Mouse (Mus musculus) limb, embryonic 13.5 days (tissue): ENCODE data around the gene March8. TPM values are rescaled to one million over a fixed set of nuclear protein-coding genes. Genes with fewer than 3 reads are reported as not detected.

Source experiments
- ATAC-seq: fragments of 200-750 bp; cut with Nextera tagmentation; 2 replicates; pipeline ENCODE4 v1.8.0; 2017; ENCODE audit warnings: low read depth, moderate number of reproducible peaks, moderate TSS enrichment; ENCODE audit not compliant: low FRiP score
- H3K27ac ChIP-seq: fragments of 300-500 bp; sonication (generic); 2 replicates; pipeline ENCODE4 v1.5.1; 2015; ENCODE audit warnings: inconsistent platforms, mild to moderate bottlenecking, moderate library complexity
- H3K27me3 ChIP-seq: fragments of 300-500 bp; sonication (generic); 2 replicates; pipeline ENCODE4 v1.6.1; 2015; ENCODE audit warnings: mild to moderate bottlenecking, inconsistent platforms
- H3K36me3 ChIP-seq: fragments of 300-500 bp; sonication (generic); 2 replicates; pipeline ENCODE4 v1.6.1; 2015; ENCODE audit warnings: inconsistent platforms, mild to moderate bottlenecking, moderate library complexity
- H3K4me1 ChIP-seq: fragments of 300-500 bp; sonication (generic); 2 replicates; pipeline ENCODE4 v1.6.1; 2015; ENCODE audit warnings: inconsistent platforms
- H3K4me2 ChIP-seq: fragments of 300-500 bp; sonication (generic); replicated peaks from 2 replicates; pipeline ENCODE4 v1.6.1; 2015; ENCODE audit warnings: inconsistent platforms, mild to moderate bottlenecking, moderate library complexity
- H3K4me3 ChIP-seq: fragments of 300-500 bp; sonication (generic); 2 replicates; pipeline ENCODE4 v1.5.1; 2015; ENCODE audit warnings: moderate library complexity, mild to moderate bottlenecking, inconsistent platforms
- H3K9ac ChIP-seq: fragments of 300-500 bp; sonication (generic); 2 replicates; pipeline ENCODE4 v1.6.1; 2015; ENCODE audit warnings: mild to moderate bottlenecking, inconsistent platforms
- H3K9me3 ChIP-seq: fragments of 300-500 bp; sonication (generic); 2 replicates; pipeline ENCODE4 v1.6.1; 2016; ENCODE audit warnings: inconsistent platforms
- WGBS: fragments of 180-500 bp; shearing (Covaris S2); methylation state at CpG from one replicate; pipeline ENCODE4 v1.1.7; 2015; 5-methylcytosine and 5-hydroxymethylcytosine counted together
- polyA plus RNA-seq: library from polyadenylated mRNA; unstranded; fragments of >200 nt; fragmentation: Nextera tagmentation; extraction: Ambion mirVana; gene quantifications from 2 replicates; pipeline ENCODE4 v1.2.1, GENCODE M21; 2015

Gene March8
- polyA plus RNA-seq, 1 experiment from 2014 or later, result 24.2 TPM

DNA sequence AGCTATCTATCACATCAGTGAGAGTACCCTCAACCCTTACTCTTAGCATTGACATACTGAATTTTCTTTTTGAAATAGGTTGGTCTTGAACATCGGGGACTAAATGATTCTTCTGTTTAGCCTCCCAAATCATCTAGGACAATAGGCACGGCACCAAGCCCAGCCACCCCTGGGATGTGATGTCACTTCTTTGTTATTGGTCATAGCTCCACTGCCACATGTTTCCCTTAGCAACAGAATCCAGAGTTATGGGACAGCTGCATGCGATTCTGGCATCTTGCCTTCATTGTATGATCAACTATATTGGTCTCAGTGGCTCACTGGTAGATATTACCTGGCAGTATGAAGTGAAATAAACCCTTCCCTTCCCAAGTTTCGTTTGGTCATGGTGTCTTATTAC, 102.6 kb downstream of the March8 start:
- no peak for ATAC-seq
- Histone ChIP-seq H3K4me2 (no peak overlapping the region), H3K36me3 (no peaks in the 10 kb centered on the region), H3K9ac (no peak overlapping the region), H3K4me3 (no peak overlapping the region), H3K27me3 (no peaks in the 10 kb centered on the region), H3K27ac (no peak overlapping the region), H3K4me1 (no peaks in the 10 kb centered on the region), H3K9me3 (no peaks in the 10 kb centered on the region)
- WGBS, result 72% methylated on average over 4 of the region's 4 CpGs

- Histone ChIP-seq H3K27me3 (no peaks in the 10 kb centered on the region), H3K36me3 (no peaks in the 10 kb centered on the region), H3K27ac (no peak overlapping the region), H3K4me2 (no peak overlapping the region), H3K9ac (no peak overlapping the region), H3K9me3 (no peaks in the 10 kb centered on the region), H3K4me1 (no peaks in the 10 kb centered on the region), H3K4me3 (no peak overlapping the region)
- WGBS, result 77% methylated on average over 4 of the region's 4 CpGs
- no peak for ATAC-seq
Measured at GRCm38 (mm10) chr6:116440849-116441248, 103.0 kb downstream of the March8 start.

GRCm38 (mm10) chr6:116455781-116456180, 118.0 kb downstream of the March8 start:
- 81% methylated on average over 4 of the region's 4 CpGs for WGBS
- no peaks in the 10 kb centered on the region for H3K36me3 ChIP-seq
- no peak for ATAC-seq

GRCm38 (mm10) chr6:116456482-116456881, 118.7 kb downstream of the March8 start:
- no peak for ATAC-seq
- H3K4me1 ChIP-seq, result peaks cover 8% of the 10 kb centered on the region
- H3K27me3 ChIP-seq, result peaks cover 35% of the 10 kb centered on the region

More at GRCm38 (mm10) chr6:116455781-116456180, 118.0 kb downstream of the March8 start:
- Histone ChIP-seq H3K4me3 (no peak overlapping the region), H3K4me1 (peaks cover 5% of the 10 kb centered on the region), H3K9me3 (no peaks in the 10 kb centered on the region), H3K4me2 (no peak overlapping the region), H3K9ac (no peak overlapping the region), H3K27ac (no peak overlapping the region), H3K27me3 (peaks cover 28% of the 10 kb centered on the region)

DNA sequence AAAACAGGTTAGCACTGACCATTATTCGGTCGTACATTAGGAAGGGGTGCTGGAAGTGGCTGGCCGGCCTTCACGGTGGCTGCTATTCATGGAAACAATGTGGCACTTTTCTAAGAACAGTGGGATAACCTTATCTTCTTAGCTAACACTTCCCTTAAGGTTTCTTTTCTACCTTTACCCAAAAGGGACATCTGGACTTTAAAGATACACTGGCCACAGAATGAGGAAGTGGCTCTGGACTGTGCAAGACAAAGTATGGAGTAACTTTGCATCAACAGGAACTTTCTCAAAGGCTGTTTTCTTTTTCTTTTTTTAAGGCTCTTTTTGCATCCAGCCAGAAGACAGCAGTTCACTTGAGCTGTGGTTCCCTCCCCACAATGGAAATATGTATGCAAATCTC, 120.9 kb downstream of the March8 start:
- Histone ChIP-seq H3K4me3 (no peak overlapping the region), H3K27ac (no peak overlapping the region), H3K27me3 (peaks cover 51% of the 10 kb centered on the region), H3K9ac (no peak overlapping the region), H3K4me2 (no peak overlapping the region), H3K9me3 (no peaks in the 10 kb centered on the region), H3K4me1 (peaks cover 8% of the 10 kb centered on the region), H3K36me3 (no peaks in the 10 kb centered on the region)
- 80% methylated on average over 4 of the region's 4 CpGs for WGBS
- no peak for ATAC-seq

More at GRCm38 (mm10) chr6:116456482-116456881, 118.7 kb downstream of the March8 start:
- Histone ChIP-seq H3K4me2 (no peak overlapping the region), H3K9me3 (no peaks in the 10 kb centered on the region), H3K27ac (no peak overlapping the region), H3K36me3 (no peaks in the 10 kb centered on the region), H3K4me3 (no peak overlapping the region), H3K9ac (no peak overlapping the region)
- 71% methylated on average over 1 of the region's 1 CpGs for WGBS

Other genes with a start within 250 kb of the March8 start
- 18.8 and 20.6 TPM in 2 replicates for gene Tmcc1, start 144.5 kb upstream of the March8 start, polyA plus RNA-seq
- 50.8 and 54.9 TPM in 2 replicates for gene Washc2, start 130.0 kb upstream of the March8 start, polyA plus RNA-seq
- 6.9 and 8.3 TPM in 2 replicates for gene Zfand4, start 73.8 kb upstream of the March8 start, polyA plus RNA-seq
- gene Alox5, start 123.2 kb downstream of the March8 start, polyA plus RNA-seq, result 0.89 and 1.7 TPM in 2 replicates
- gene Olfr211, start 151.1 kb downstream of the March8 start, polyA plus RNA-seq, result not detected in 2 replicates
- not detected in 2 replicates for gene Olfr212, start 168.5 kb downstream of the March8 start, polyA plus RNA-seq
- gene Olfr213, start 200.4 kb downstream of the March8 start, polyA plus RNA-seq, result not detected in 2 replicates
- 0.80 TPM in 2 replicates for gene Gm5580, start 213.1 kb downstream of the March8 start, polyA plus RNA-seq
- not detected in 2 replicates for gene Olfr214, start 216.2 kb downstream of the March8 start, polyA plus RNA-seq
- not detected in 2 replicates for gene Olfr215, start 246.2 kb downstream of the March8 start, polyA plus RNA-seq